Mouse (Mus musculus) MEL (cell line): ENCODE data around the gene Cyb561d1. TPM values are rescaled to one million over a fixed set of nuclear protein-coding genes. Genes with fewer than 3 reads are reported as not detected.

Experiments
- DNase-seq: peaks from one replicate; pipeline ENCODE4 v3.0.0; 2011; ENCODE audit warnings: low read depth, low spot score
- H3K27ac ChIP-seq: 2 replicates; pipeline ENCODE4 v1.5.1; 2012; ENCODE audit warnings: low read depth, mild to moderate bottlenecking, control low read depth, low read length, moderate library complexity; ENCODE audit not compliant: control insufficient read depth
- H3K27me3 ChIP-seq, 2 experiments: fragments of 150-350 bp in 1 of 2; sonication (generic) in 1 of 2; 2 replicates each; pipeline ENCODE4 v1.6.1; 2012; ENCODE audit warnings: low read length in 2 of 2, mild to moderate bottlenecking in 2 of 2, improper control_type of control experiment in 1 of 2, moderate library complexity in 1 of 2; ENCODE audit not compliant: insufficient read depth in 2 of 2, control insufficient read depth in 1 of 2
- H3K36me3 ChIP-seq, 2 experiments: 2 replicates each; pipeline ENCODE4 v1.6.1; 2012 to 2014; ENCODE audit warnings: low read length in 2 of 2, improper control_type of control experiment in 1 of 2, inconsistent platforms in 1 of 2, mild to moderate bottlenecking in 1 of 2; ENCODE audit not compliant: insufficient read depth in 2 of 2, control insufficient read depth in 1 of 2
- H3K4me1 ChIP-seq, 2 experiments: fragments of 150-350 bp in 1 of 2; sonication (generic) in 1 of 2; 2 replicates each; pipeline ENCODE4 v1.6.1; 2012; ENCODE audit warnings: low read length in 2 of 2, improper control_type of control experiment in 1 of 2, mild to moderate bottlenecking in 1 of 2; ENCODE audit not compliant: insufficient read depth in 2 of 2, control insufficient read depth in 1 of 2
- H3K4me3 ChIP-seq, 2 experiments: fragments of 150-350 bp in 1 of 2; sonication (generic) in 1 of 2; 2 replicates each; pipeline ENCODE4 v1.5.1; 2012; ENCODE audit warnings: low read depth in 2 of 2, low read length in 2 of 2, mild to moderate bottlenecking in 2 of 2, moderate library complexity in 2 of 2, control low read depth in 1 of 2, improper control_type of control experiment in 1 of 2; ENCODE audit not compliant: control insufficient read depth in 1 of 2, insufficient read depth in 1 of 2
- H3K79me2 ChIP-seq: 2 replicates; pipeline ENCODE4 v1.6.1; 2012; ENCODE audit warnings: mild to moderate bottlenecking, low read length, moderate library complexity; ENCODE audit not compliant: control insufficient read depth, poor library complexity, insufficient read depth
- H3K9ac ChIP-seq: 2 replicates; pipeline ENCODE4 v1.6.1; 2012; ENCODE audit warnings: low read depth, mild to moderate bottlenecking, control low read depth, low read length, moderate library complexity; ENCODE audit not compliant: control insufficient read depth, poor library complexity, severe bottlenecking
- H3K9me3 ChIP-seq: fragments of 150-350 bp; sonication (generic); replicated peaks from 2 replicates; pipeline ENCODE4 v1.6.1; 2012; ENCODE audit warnings: mild to moderate bottlenecking, low read length, improper control_type of control experiment, moderate library complexity; ENCODE audit not compliant: insufficient read depth
- BHLHE40 ChIP-seq: IDR thresholded peaks from 2 replicates; pipeline ENCODE4 v1.6.1; 2012; ENCODE audit warnings: low read depth, mild to moderate bottlenecking, inconsistent platforms, low read length, improper control_type of control experiment, borderline replicate concordance
- CHD1 ChIP-seq: IDR thresholded peaks from 2 replicates; pipeline ENCODE4 v1.6.1; 2012; ENCODE audit warnings: low read depth, mild to moderate bottlenecking, inconsistent platforms, low read length, improper control_type of control experiment
- EP300 ChIP-seq, 2 experiments: IDR thresholded peaks; 2 replicates each; pipeline ENCODE4 v1.6.1; 2011; ENCODE audit warnings: improper control_type of control experiment in 2 of 2, low read length in 2 of 2, low read depth in 1 of 2, mild to moderate bottlenecking in 1 of 2
- ETS1 ChIP-seq: IDR thresholded peaks from 2 replicates; pipeline ENCODE4 v1.6.1; 2012; ENCODE audit warnings: low read depth, mild to moderate bottlenecking, inconsistent platforms, low read length, improper control_type of control experiment, moderate library complexity
- HCFC1 ChIP-seq: IDR thresholded peaks from 2 replicates; pipeline ENCODE4 v1.6.1; 2012; ENCODE audit warnings: low read depth, mild to moderate bottlenecking, inconsistent platforms, low read length, improper control_type of control experiment, moderate library complexity
- JUND ChIP-seq: IDR thresholded peaks from 2 replicates; pipeline ENCODE4 v1.6.1; 2011; ENCODE audit warnings: low read depth, mild to moderate bottlenecking, improper control_type of control experiment, low read length
- MAFK ChIP-seq: IDR thresholded peaks from 2 replicates; pipeline ENCODE4 v1.6.1; 2011; ENCODE audit warnings: low read depth, mild to moderate bottlenecking, low read length, improper control_type of control experiment, borderline replicate concordance
- MAZ ChIP-seq: IDR thresholded peaks from 2 replicates; pipeline ENCODE4 v1.6.1; 2012; ENCODE audit warnings: low read depth, mild to moderate bottlenecking, inconsistent platforms, low read length, improper control_type of control experiment
- MXI1 ChIP-seq: IDR thresholded peaks from 2 replicates; pipeline ENCODE4 v1.6.1; 2011; ENCODE audit warnings: mild to moderate bottlenecking, low read depth, low read length, improper control_type of control experiment
- NELFE ChIP-seq: IDR thresholded peaks from 2 replicates; pipeline ENCODE4 v1.6.1; 2011; ENCODE audit warnings: low read depth, low read length, improper control_type of control experiment
- NRF1 ChIP-seq: IDR thresholded peaks from 2 replicates; pipeline ENCODE4 v1.6.1; 2014; ENCODE audit warnings: low read depth, mild to moderate bottlenecking, inconsistent platforms, low read length, improper control_type of control experiment, moderate library complexity; ENCODE audit not compliant: poor library complexity, insufficient read depth, severe bottlenecking
- POLR2A ChIP-seq, 2 experiments: IDR thresholded peaks; 2 replicates each; pipeline ENCODE4 v1.6.1; 2011 to 2012; ENCODE audit warnings: low read length in 2 of 2, mild to moderate bottlenecking in 2 of 2, control low read depth in 1 of 2, improper control_type of control experiment in 1 of 2, low read depth in 1 of 2, moderate library complexity in 1 of 2; ENCODE audit not compliant: control insufficient read depth in 1 of 2, insufficient read depth in 1 of 2, poor library complexity in 1 of 2
- POLR2AphosphoS2 ChIP-seq: IDR thresholded peaks from 2 replicates; pipeline ENCODE4 v1.6.1; 2011; ENCODE audit warnings: low read length, improper control_type of control experiment
- POLR2AphosphoS5 ChIP-seq: IDR thresholded peaks from 2 replicates; pipeline ENCODE4 v1.6.1; 2012; ENCODE audit warnings: low read depth, borderline replicate concordance, mild to moderate bottlenecking, inconsistent platforms, low read length, moderate library complexity, mixed read lengths
- TAL1 ChIP-seq: IDR thresholded peaks from 2 replicates; pipeline ENCODE4 v1.6.1; 2012; ENCODE audit warnings: mild to moderate bottlenecking, inconsistent platforms, low read length, moderate library complexity, mixed read lengths
- TCF12 ChIP-seq: IDR thresholded peaks from 2 replicates; pipeline ENCODE4 v1.6.1; 2014; ENCODE audit warnings: low read depth, mild to moderate bottlenecking, inconsistent platforms, low read length, improper control_type of control experiment, moderate library complexity
- USF1 ChIP-seq: IDR thresholded peaks from 2 replicates; pipeline ENCODE4 v1.6.1; 2014; ENCODE audit warnings: low read depth, mild to moderate bottlenecking, inconsistent platforms, low read length, improper control_type of control experiment, moderate library complexity
- ZC3H11A ChIP-seq: IDR thresholded peaks from 2 replicates; pipeline ENCODE4 v1.6.1; 2012; ENCODE audit warnings: low read depth, mild to moderate bottlenecking, inconsistent platforms, low read length, improper control_type of control experiment
- ZKSCAN1 ChIP-seq: IDR thresholded peaks from 2 replicates; pipeline ENCODE4 v1.6.1; 2012; ENCODE audit warnings: low read depth, mild to moderate bottlenecking, inconsistent platforms, low read length, improper control_type of control experiment, moderate library complexity
- ZMIZ1 ChIP-seq: IDR thresholded peaks from 2 replicates; pipeline ENCODE4 v1.6.1; 2012; ENCODE audit warnings: low read depth, mild to moderate bottlenecking, inconsistent platforms, low read length, improper control_type of control experiment, moderate library complexity
- ZNF384 ChIP-seq: IDR thresholded peaks from 2 replicates; pipeline ENCODE4 v1.6.1; 2012; ENCODE audit warnings: low read depth, mild to moderate bottlenecking, inconsistent platforms, low read length, improper control_type of control experiment
- polyA plus RNA-seq, 2 experiments: library from polyadenylated mRNA; stranded (reverse) in 1 of 2; unstranded in 1 of 2; fragments of >175 nt in 1 of 2; fragments of >200 nt in 1 of 2; gene quantifications; 2 replicates each; pipeline versions ENCODE4 v1.2.1 to v1.2.4; 2012; ENCODE audit warnings: low replicate concordance in 2 of 2, low read depth in 1 of 2; ENCODE audit not compliant: insufficient read length in 2 of 2, insufficient read depth in 1 of 2, missing spikeins in 1 of 2
- total RNA-seq: library from RNA; depleted of rRNA; stranded (reverse); fragments of 300-350 nt; gene quantifications from 2 replicates; pipeline ENCODE4 v1.2.3, GENCODE M21; 2012

Cyb561d1 gene
- total and polyA plus RNA-seq, 3 experiments: 3.6 to 5.9 TPM; not detected in 1

DNA sequence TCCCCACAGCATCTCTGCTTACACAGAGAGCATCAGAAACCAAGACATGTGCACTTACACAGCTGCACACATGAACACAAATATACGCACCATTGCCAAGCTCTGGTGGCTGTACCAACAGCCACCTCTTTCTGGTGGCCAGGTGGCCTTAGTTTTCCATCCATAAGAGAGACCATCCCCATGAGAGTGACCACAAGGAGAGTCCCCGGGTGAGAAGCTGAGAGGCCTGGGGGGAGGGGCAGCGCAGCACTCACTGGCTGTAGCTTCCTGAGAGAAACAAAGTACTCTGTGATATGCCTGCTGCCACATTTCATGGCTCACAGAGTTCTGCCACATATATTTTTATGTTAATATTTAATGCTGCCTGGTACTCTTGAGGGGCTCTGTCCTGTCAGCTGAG, 31.8 kb downstream of the Cyb561d1 start:
- no peak for DNase-seq
- H3K9ac ChIP-seq: no peak overlapping the region
- no peak for TF ChIP-seq EP300 (IDR thresholded peaks at IDR 0.05; ENCODE audit: low read depth in 1 of 2, low read length in 2 of 2)
- TF ChIP-seq NRF1: no peak
- no peak for TF ChIP-seq ZMIZ1
- TF ChIP-seq ZKSCAN1: no peak
- TF ChIP-seq POLR2A (IDR thresholded peaks at IDR 0.05; ENCODE audit: control insufficient read depth in 1 of 2, insufficient read depth in 1 of 2, low read depth in 1 of 2, low read length in 2 of 2, poor library complexity in 1 of 2): no peak
- no peak for TF ChIP-seq MAZ
- TF ChIP-seq TAL1: no peak
- no peak for TF ChIP-seq BHLHE40
- TF ChIP-seq CHD1: no peak
- TF ChIP-seq ZC3H11A: no peak
- TF ChIP-seq ZNF384: no peak
- no peak for TF ChIP-seq POLR2AphosphoS2
- H3K4me1 ChIP-seq: no peaks in the 10 kb centered on the region
- no peak overlapping the region for H3K4me3 ChIP-seq
- H3K36me3 ChIP-seq: no peaks in the 10 kb centered on the region
- no peak overlapping the region for H3K27ac ChIP-seq
- H3K27me3 ChIP-seq: peaks cover 3 to 14% of the 10 kb centered on the region in 2 experiments; a peak in 3 of 4 replicates
- no peaks in the 10 kb centered on the region for H3K79me2 ChIP-seq
- H3K9me3 ChIP-seq: no peaks in the 10 kb centered on the region

DNA sequence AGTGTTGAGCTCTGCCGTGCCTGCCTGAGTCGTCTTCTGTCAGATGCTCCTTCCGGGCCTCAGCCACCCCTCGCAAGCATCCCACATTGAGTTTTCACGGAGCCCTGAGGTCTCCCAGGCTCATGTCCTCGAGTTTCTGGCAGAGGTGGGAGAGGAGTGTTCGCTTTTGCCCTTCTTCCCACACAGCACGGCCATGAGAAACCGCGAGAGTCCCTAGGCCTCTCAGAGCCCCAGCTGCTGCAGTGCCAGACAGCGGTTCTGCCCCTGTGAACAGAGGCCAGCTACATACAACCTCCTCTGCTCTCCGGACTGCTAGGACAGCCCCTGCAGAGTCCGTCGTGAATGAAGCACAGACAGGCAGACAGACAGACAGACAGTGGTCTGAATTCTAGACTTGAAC, 33.5 kb downstream of the Cyb561d1 start:
- Histone ChIP-seq H3K36me3 (no peaks in the 10 kb centered on the region), H3K27ac (no peak overlapping the region), H3K27me3 (peaks cover 3 to 8% of the 10 kb centered on the region in 2 experiments; a peak in 3 of 4 replicates), H3K9me3 (no peaks in the 10 kb centered on the region), H3K9ac (no peak overlapping the region), H3K4me3 (no peak overlapping the region), H3K79me2 (no peaks in the 10 kb centered on the region), H3K4me1 (no peaks in the 10 kb centered on the region)
- TF ChIP-seq POLR2AphosphoS5 (no peak), MAFK (no peak), ZNF384 (no peak), TCF12 (no peak), POLR2A (IDR thresholded peaks at IDR 0.05; ENCODE audit: control insufficient read depth in 1 of 2, insufficient read depth in 1 of 2, low read depth in 1 of 2, low read length in 2 of 2, poor library complexity in 1 of 2) (no peak), HCFC1 (no peak), POLR2AphosphoS2 (no peak), MXI1 (no peak), NELFE (no peak), USF1 (no peak), ETS1 (no peak), JUND (no peak), CHD1 (no peak)
- no peak for DNase-seq
